Mouse (Mus musculus) embryonic facial prominence, embryonic 13.5 days (tissue): ENCODE measurements at regions not wholly inside any gene's neighbourhood (a gene's known extent, or its start where the extent isn't known, plus 50 kb on each side); places are given as distances from the start of the nearest gene placed in this dataset.
"Not testable (repeated sequence)": the region's sequence is repeated elsewhere in the genome, so short reads cannot be mapped to it uniquely, and the experiment has no call there.

Experiments
- ATAC-seq: fragments of 200-750 bp; cut with Nextera tagmentation; 2 replicates; pipeline ENCODE4 v1.8.0; 2017; ENCODE audit warnings: low read depth; ENCODE audit not compliant: insufficient number of reproducible peaks, insufficient read depth, low FRiP score, low TSS enrichment
- H3K27ac ChIP-seq: fragments of 300-500 bp; sonication (generic); 2 replicates; pipeline ENCODE4 v1.5.1; 2015; ENCODE audit warnings: moderate library complexity, mild to moderate bottlenecking, inconsistent platforms
- H3K27me3 ChIP-seq: fragments of 300-500 bp; sonication (generic); 2 replicates; pipeline ENCODE4 v1.6.1; 2015; ENCODE audit warnings: mild to moderate bottlenecking, inconsistent platforms
- H3K36me3 ChIP-seq: fragments of 300-500 bp; sonication (generic); 2 replicates; pipeline ENCODE4 v1.6.1; 2015; ENCODE audit warnings: mild to moderate bottlenecking, inconsistent platforms
- H3K4me1 ChIP-seq: fragments of 300-500 bp; sonication (generic); 2 replicates; pipeline ENCODE4 v1.6.1; 2015; ENCODE audit warnings: inconsistent platforms
- H3K4me2 ChIP-seq: fragments of 300-500 bp; sonication (generic); 2 replicates; pipeline ENCODE4 v1.6.1; 2015; ENCODE audit warnings: moderate library complexity, mild to moderate bottlenecking, inconsistent platforms
- H3K4me3 ChIP-seq: fragments of 300-500 bp; sonication (generic); 2 replicates; pipeline ENCODE4 v1.5.1; 2015; ENCODE audit warnings: mild to moderate bottlenecking, inconsistent platforms
- H3K9ac ChIP-seq: fragments of 300-500 bp; sonication (generic); 2 replicates; pipeline ENCODE4 v1.6.1; 2015; ENCODE audit warnings: mild to moderate bottlenecking, inconsistent platforms
- H3K9me3 ChIP-seq: fragments of 300-500 bp; sonication (generic); 2 replicates; pipeline ENCODE4 v1.6.1; 2016; ENCODE audit warnings: inconsistent platforms
- WGBS: fragments of 180-500 bp; shearing (Covaris S2); methylation state at CpG from one replicate; pipeline ENCODE4 v1.1.7; 2015; ENCODE audit warnings: mixed read lengths; 5-methylcytosine and 5-hydroxymethylcytosine counted together

DNA sequence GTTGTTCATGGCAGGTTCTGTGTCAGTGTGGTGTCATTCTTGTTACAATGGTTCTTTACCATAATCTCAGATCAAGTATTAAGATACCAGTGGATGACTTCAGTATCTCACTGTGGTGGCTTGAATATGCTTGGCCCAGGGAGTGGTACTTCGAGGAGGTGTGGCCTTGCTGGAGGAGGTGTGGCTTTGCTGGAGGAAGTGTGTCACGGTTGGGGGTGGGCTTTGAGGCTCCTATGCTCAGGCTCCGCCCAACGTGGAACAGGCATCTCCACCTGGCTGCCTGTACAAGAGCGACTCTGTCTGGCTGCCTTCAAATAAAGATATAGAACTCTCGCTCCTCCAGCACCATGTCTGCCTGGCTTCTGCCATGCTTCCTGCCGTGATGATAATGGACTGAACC is 63.6 kb downstream of the Cd2 start:
- no peaks in the 10 kb centered on the region for H3K36me3 ChIP-seq
- 77% methylated on average over 7 of the region's 7 CpGs for WGBS
- no peak overlapping the region for H3K4me3 ChIP-seq
- H3K9me3 ChIP-seq: peaks cover 10% of the 10 kb centered on the region; the same call in 1 of the 2 replicates
- H3K9ac ChIP-seq: no peak overlapping the region
- ATAC-seq: no peak
- no peak overlapping the region for H3K4me2 ChIP-seq
- H3K27me3 ChIP-seq: no peaks in the 10 kb centered on the region
- H3K4me1 ChIP-seq: no peaks in the 10 kb centered on the region
- H3K27ac ChIP-seq: no peak overlapping the region

DNA sequence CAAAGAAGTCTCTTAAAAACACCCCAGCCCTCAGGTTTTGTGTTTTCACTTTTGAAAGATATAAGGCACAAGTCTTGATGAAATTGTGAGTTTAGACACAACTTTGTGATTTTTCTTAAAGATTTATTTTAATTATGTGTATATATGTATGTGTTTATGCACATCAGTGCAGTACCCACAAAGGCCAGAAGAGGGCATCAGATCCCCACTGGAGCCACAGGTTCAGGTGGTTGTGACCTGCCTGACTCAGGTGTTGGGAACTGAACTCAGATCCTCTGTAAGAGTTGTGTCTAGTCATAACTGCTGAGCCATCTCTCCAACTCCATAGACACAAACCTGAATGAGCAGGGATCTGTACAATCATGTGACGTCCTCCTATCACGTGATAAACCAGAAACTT is 67.8 kb downstream of the Cd2 start:
- Histone ChIP-seq H3K36me3 (no peaks in the 10 kb centered on the region), H3K9me3 (peaks cover 10% of the 10 kb centered on the region; the same call in 1 of the 2 replicates), H3K27ac (no peak overlapping the region), H3K9ac (no peak overlapping the region), H3K27me3 (no peaks in the 10 kb centered on the region), H3K4me3 (no peak overlapping the region), H3K4me1 (no peaks in the 10 kb centered on the region), H3K4me2 (no peak overlapping the region)
- WGBS: 90% methylated on average over 2 of the region's 2 CpGs
- ATAC-seq: no peak

DNA sequence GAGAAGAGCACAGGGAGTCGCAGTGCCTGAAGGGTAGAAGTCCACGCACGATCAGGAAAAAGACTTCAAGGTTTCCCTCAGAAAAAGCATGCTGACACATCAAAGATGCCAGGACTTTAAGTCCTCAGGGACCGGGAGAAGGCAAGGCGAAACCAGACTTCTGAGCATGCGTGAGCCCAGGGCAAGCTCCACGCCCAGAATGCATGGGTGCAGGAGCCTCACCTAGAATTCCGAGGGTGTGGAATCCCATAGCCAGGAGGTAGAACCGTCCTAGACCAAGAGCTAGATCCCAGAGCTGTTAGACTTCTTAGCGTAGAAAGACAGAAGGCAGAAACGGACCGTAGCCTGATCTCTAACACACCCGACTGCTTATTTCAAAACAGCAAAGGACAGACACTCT is 71.0 kb downstream of the Cd2 start:
- Histone ChIP-seq H3K27me3 (no peaks in the 10 kb centered on the region), H3K4me3 (no peak overlapping the region), H3K36me3 (no peaks in the 10 kb centered on the region), H3K9me3 (peaks cover 10% of the 10 kb centered on the region; the same call in 1 of the 2 replicates), H3K4me1 (peaks cover 20% of the 10 kb centered on the region), H3K27ac (no peak overlapping the region), H3K9ac (no peak overlapping the region), H3K4me2 (no peak overlapping the region)
- 81% methylated on average over 13 of the region's 13 CpGs for WGBS
- ATAC-seq: no peak

GRCm38 (mm10) chr3:101213212-101213562 is 74.6 kb downstream of the Cd2 start:
- H3K4me1 ChIP-seq: peaks cover 25% of the 10 kb centered on the region
- H3K27me3 ChIP-seq: no peaks in the 10 kb centered on the region
- H3K4me3 ChIP-seq: no peak overlapping the region
- no peaks in the 10 kb centered on the region for H3K36me3 ChIP-seq
- no peak overlapping the region for H3K27ac ChIP-seq
- H3K4me2 ChIP-seq: no peak overlapping the region
- WGBS: 65% methylated on average over 4 of the region's 4 CpGs
- no peak for ATAC-seq
- no peak overlapping the region for H3K9ac ChIP-seq
- no peaks in the 10 kb centered on the region for H3K9me3 ChIP-seq

GRCm38 (mm10) chr3:101212403-101213211 is 75.1 kb downstream of the Cd2 start:
- peak; percentile 74 for ATAC-seq
- Histone ChIP-seq H3K36me3 (no peaks in the 10 kb centered on the region), H3K9me3 (no peaks in the 10 kb centered on the region), H3K4me1 (peaks cover 25% of the 10 kb centered on the region), H3K27ac (peak overlapping the region; percentile 80), H3K27me3 (no peaks in the 10 kb centered on the region), H3K4me2 (peak overlapping the region; percentile 36), H3K4me3 (no peak overlapping the region), H3K9ac (0 out of 2 replicates have a peak overlapping the region, but pooled peaks have one; percentile 12)
- 15% methylated on average over 12 of the region's 12 CpGs for WGBS

GRCm38 (mm10) chr3:101211936-101212335 is 75.8 kb downstream of the Cd2 start:
- ATAC-seq: no peak
- H3K4me2 ChIP-seq: peak overlapping the region; percentile 36; the same call in 1 of the 2 replicates
- peaks cover 26% of the 10 kb centered on the region for H3K4me1 ChIP-seq
- no peak overlapping the region for H3K4me3 ChIP-seq
- no peaks in the 10 kb centered on the region for H3K9me3 ChIP-seq
- peak overlapping the region; percentile 80 for H3K27ac ChIP-seq
- no peaks in the 10 kb centered on the region for H3K36me3 ChIP-seq
- no peak overlapping the region for H3K9ac ChIP-seq
- no peaks in the 10 kb centered on the region for H3K27me3 ChIP-seq
- 45% methylated on average over 4 of the region's 4 CpGs for WGBS

DNA sequence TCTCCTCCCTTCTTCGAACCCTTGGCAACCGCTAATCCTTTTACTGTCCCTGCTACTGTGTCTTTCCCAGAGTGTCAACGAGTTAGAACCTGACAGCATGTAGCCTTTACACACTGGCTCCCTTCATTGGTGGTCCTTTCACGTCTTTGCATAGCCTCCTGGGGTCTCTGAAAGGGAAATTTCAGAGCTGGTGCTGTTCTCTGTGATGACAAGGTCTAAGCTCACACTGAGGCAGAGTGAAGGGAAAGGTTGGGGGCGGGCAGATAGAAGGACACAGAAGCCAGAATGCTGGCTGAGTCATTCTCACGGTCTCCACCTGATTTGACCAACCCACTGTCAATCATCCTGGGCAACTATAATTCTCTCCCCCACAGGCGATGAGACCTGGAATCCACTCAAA is 78.2 kb downstream of the Cd2 start:
- Histone ChIP-seq H3K4me1 (peaks cover 30% of the 10 kb centered on the region), H3K27ac (no peak overlapping the region), H3K27me3 (no peaks in the 10 kb centered on the region), H3K4me3 (no peak overlapping the region), H3K9me3 (no peaks in the 10 kb centered on the region), H3K9ac (no peak overlapping the region), H3K36me3 (no peaks in the 10 kb centered on the region), H3K4me2 (no peak overlapping the region)
- ATAC-seq: no peak
- 71% methylated on average over 7 of the region's 7 CpGs for WGBS

DNA sequence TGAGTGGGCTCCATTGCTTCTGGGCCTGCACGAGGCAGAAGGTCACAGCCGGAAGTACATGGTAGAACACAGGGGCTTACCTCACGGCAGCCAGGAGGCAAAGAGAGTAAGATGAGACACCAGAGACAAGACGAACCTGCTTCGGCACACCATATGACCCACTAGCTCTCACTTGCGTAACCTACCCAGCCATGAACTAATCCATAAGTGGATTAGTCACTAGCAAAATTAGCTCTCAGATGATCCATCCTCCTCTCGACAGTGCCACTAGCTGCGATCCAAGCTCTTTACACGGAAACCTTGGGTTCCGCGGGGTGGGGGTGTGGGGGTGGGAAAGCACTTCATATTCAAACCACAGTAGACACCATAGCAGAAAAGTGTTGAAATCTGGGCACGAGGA is 79.0 kb downstream of the Cd2 start:
- no peaks in the 10 kb centered on the region for H3K36me3 ChIP-seq
- H3K9me3 ChIP-seq: no peaks in the 10 kb centered on the region
- H3K27ac ChIP-seq: no peak overlapping the region
- H3K4me3 ChIP-seq: no peak overlapping the region
- H3K4me2 ChIP-seq: no peak overlapping the region
- H3K9ac ChIP-seq: no peak overlapping the region
- ATAC-seq: no peak
- peaks cover 30% of the 10 kb centered on the region for H3K4me1 ChIP-seq
- WGBS: 86% methylated on average over 12 of the region's 12 CpGs
- no peaks in the 10 kb centered on the region for H3K27me3 ChIP-seq

DNA sequence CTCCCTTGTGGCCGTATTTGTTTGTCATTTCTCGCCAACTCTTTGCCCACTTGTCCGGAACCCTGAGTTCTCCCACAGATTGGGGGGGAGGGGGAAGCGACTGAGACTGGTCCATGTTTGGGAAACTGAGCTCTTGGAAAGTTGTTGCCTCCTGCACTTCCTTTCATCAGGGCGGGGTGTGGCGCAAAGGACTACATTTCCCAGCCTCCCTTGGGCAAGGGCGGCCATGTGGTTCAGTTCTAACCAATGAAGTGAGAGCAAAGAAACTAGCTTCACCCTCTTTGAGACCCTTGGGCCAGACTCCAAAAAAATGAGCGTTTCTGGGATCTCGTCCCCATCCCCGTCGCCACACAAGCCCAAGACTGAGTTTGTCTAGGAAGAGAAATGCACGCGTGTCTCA is 81.6 kb downstream of the Cd2 start:
- H3K4me1 ChIP-seq, H3K4me2 ChIP-seq, H3K4me3 ChIP-seq, H3K27ac ChIP-seq, H3K27me3 ChIP-seq, H3K9me3 ChIP-seq, ATAC-seq, H3K9ac ChIP-seq, H3K36me3 ChIP-seq: not testable (repeated sequence)
- WGBS: 94% methylated on average over 13 of the region's 13 CpGs

GRCm38 (mm10) chr3:101194725-101195124 is 84.6 kb upstream of the Ptgfrn start:
- no peak overlapping the region for H3K4me2 ChIP-seq
- no peak overlapping the region for H3K9ac ChIP-seq
- no peak overlapping the region for H3K27ac ChIP-seq
- no peak for ATAC-seq
- no peaks in the 10 kb centered on the region for H3K27me3 ChIP-seq
- WGBS: 78% methylated on average over 5 of the region's 5 CpGs
- no peaks in the 10 kb centered on the region for H3K9me3 ChIP-seq
- H3K36me3 ChIP-seq: no peaks in the 10 kb centered on the region
- H3K4me3 ChIP-seq: no peak overlapping the region
- 0 out of 2 replicates have a peak, but pooled peaks cover 2% of the 10 kb centered on the region for H3K4me1 ChIP-seq

DNA sequence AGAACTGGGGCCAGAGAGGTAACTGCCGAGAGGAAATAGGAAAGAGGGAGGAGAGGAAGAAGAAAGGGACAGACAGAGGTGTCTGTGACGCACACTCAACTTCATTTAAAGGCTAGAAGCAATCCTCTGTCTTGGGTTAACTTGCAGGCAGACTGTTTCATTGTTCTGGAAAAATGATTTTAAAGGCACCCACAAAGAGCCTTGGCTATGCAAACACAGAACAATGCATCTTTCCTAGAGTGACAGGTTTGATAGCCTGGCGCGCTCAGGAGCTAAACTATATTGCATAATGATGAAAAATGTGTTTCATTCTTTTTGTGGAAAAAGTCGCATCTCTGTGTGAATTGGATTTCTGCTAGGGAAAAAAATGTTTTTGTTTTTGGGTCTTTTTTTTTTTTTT is 84.2 kb upstream of the Ptgfrn start:
- H3K9ac ChIP-seq: no peak overlapping the region
- no peaks in the 10 kb centered on the region for H3K36me3 ChIP-seq
- ATAC-seq: no peak
- H3K4me1 ChIP-seq: 0 out of 2 replicates have a peak, but pooled peaks cover 2% of the 10 kb centered on the region
- H3K4me3 ChIP-seq: no peak overlapping the region
- 60% methylated on average over 5 of the region's 5 CpGs for WGBS
- no peak overlapping the region for H3K27ac ChIP-seq
- H3K27me3 ChIP-seq: no peaks in the 10 kb centered on the region
- H3K4me2 ChIP-seq: no peak overlapping the region
- H3K9me3 ChIP-seq: no peaks in the 10 kb centered on the region

DNA sequence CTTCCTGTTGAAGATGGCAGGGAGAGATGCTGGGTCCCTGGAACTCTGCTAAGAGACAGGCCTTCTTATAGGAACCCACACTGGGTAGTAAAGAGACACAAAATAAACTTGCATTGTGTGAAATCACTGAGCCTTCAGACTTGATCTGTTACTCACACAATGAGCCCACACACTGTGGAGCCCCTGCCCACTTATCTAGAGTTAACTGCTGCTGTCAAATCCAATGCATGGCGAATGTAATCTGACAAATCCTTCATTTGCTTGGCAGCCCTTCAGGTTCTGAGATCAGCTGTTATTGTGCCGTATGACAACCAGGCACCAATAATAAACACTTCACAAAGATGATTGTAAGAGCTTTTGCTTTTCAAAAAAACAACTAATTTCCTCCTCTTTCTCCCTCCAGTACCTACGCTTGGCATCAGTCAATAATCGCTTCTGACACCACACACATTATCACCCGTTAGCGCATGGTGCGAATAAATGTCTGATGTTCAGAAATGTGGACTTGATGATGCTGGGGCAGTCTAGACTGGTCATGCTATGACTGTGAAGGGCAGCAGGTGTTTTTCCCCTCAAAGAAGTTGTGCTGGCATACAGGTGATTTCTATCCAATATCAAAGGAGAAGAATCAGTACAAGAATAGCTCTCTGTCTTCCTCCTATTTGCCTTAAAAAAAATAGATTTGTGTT is 81.4 kb upstream of the Ptgfrn start:
- WGBS: 80% methylated on average over 7 of the region's 7 CpGs

More for the DNA sequence above, 81.4 kb upstream of the Ptgfrn start:
- H3K36me3 ChIP-seq: no peaks in the 10 kb centered on the region
- no peaks in the 10 kb centered on the region for H3K9me3 ChIP-seq
- no peak overlapping the region for H3K9ac ChIP-seq
- no peak for ATAC-seq
- no peak overlapping the region for H3K27ac ChIP-seq
- 0 out of 2 replicates have a peak, but pooled peaks cover 2% of the 10 kb centered on the region for H3K4me1 ChIP-seq
- no peak overlapping the region for H3K4me3 ChIP-seq
- H3K27me3 ChIP-seq: no peaks in the 10 kb centered on the region
- no peak overlapping the region for H3K4me2 ChIP-seq
